Mouse (Mus musculus) liver, embryonic 15.5 days (tissue): ENCODE measurements at regions not wholly inside any gene's neighbourhood (a gene's known extent, or its start where the extent isn't known, plus 50 kb on each side); places are given as distances from the start of the nearest gene placed in this dataset.

Source experiments
- ATAC-seq: fragments of 200-750 bp; cut with Nextera tagmentation; 2 replicates; pipeline ENCODE4 v1.8.0; 2017; ENCODE audit warnings: moderate number of reproducible peaks, mild to moderate bottlenecking, moderate library complexity; ENCODE audit not compliant: insufficient read depth
- H3K27ac ChIP-seq: fragments of 300-500 bp; sonication (generic); replicated peaks from 2 replicates; pipeline ENCODE4 v1.5.1; 2015; ENCODE audit warnings: mild to moderate bottlenecking, inconsistent platforms
- H3K27me3 ChIP-seq: fragments of 300-500 bp; sonication (generic); 2 replicates; pipeline ENCODE4 v1.6.1; 2015; ENCODE audit warnings: mild to moderate bottlenecking, inconsistent platforms
- H3K36me3 ChIP-seq: fragments of 300-500 bp; sonication (generic); replicated peaks from 2 replicates; pipeline ENCODE4 v1.6.1; 2015; ENCODE audit warnings: moderate library complexity, mild to moderate bottlenecking, inconsistent platforms
- H3K4me1 ChIP-seq: fragments of 300-500 bp; sonication (generic); replicated peaks from 2 replicates; pipeline ENCODE4 v1.6.1; 2015; ENCODE audit warnings: inconsistent platforms
- H3K4me2 ChIP-seq: fragments of 300-500 bp; sonication (generic); 2 replicates; pipeline ENCODE4 v1.6.1; 2015; ENCODE audit warnings: moderate library complexity, mild to moderate bottlenecking, inconsistent platforms
- H3K4me3 ChIP-seq: fragments of 300-500 bp; sonication (generic); replicated peaks from 2 replicates; pipeline ENCODE4 v1.5.1; 2015; ENCODE audit warnings: mild to moderate bottlenecking, inconsistent platforms
- H3K9ac ChIP-seq: fragments of 300-500 bp; sonication (generic); 2 replicates; pipeline ENCODE4 v1.6.1; 2015; ENCODE audit warnings: moderate library complexity, mild to moderate bottlenecking, inconsistent platforms
- H3K9me3 ChIP-seq: fragments of 300-500 bp; sonication (generic); replicated peaks from 2 replicates; pipeline ENCODE4 v1.6.1; 2016; ENCODE audit warnings: inconsistent platforms
- WGBS: fragments of 180-500 bp; shearing (Covaris S2); methylation state at CpG from one replicate; pipeline ENCODE4 v1.1.7; 2015; ENCODE audit warnings: mixed read lengths; ENCODE audit not compliant: insufficient replicate concordance; 5-methylcytosine and 5-hydroxymethylcytosine counted together

GRCm38 (mm10) chr13:51899319-51900042, 53.0 kb downstream of the Gadd45g start:
- no peaks in the 10 kb centered on the region for H3K9me3 ChIP-seq
- no peak for ATAC-seq
- H3K27ac ChIP-seq: no peak overlapping the region
- H3K4me2 ChIP-seq: no peak overlapping the region
- H3K4me1 ChIP-seq: peaks cover 20% of the 10 kb centered on the region
- H3K27me3 ChIP-seq: no peaks in the 10 kb centered on the region
- H3K36me3 ChIP-seq: no peaks in the 10 kb centered on the region
- 56% methylated on average over 9 of the region's 9 CpGs for WGBS
- no peak overlapping the region for H3K4me3 ChIP-seq
- H3K9ac ChIP-seq: no peak overlapping the region

DNA sequence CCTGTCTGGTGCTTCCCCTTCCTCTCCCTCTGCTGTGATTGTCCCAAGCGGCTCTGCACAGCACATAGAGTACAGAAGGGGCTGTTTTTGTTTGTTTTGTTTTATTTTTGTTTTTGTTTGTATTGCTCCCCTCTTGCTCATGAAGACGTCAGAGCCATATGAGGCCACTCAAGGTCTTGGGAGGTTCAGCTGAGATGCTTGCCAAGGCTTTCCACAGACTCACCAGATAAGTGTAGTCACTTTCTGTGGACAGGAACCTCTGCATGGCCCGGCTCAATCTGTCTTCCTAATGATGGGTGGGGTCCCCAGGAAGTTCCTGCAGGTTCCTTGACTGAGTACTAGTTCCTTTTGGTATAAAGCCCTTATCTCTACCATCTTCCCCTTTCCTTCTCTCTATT, 53.6 kb downstream of the Gadd45g start:
- H3K27ac ChIP-seq: no peak overlapping the region
- no peaks in the 10 kb centered on the region for H3K36me3 ChIP-seq
- ATAC-seq: no peak
- H3K27me3 ChIP-seq: no peaks in the 10 kb centered on the region
- no peak overlapping the region for H3K9ac ChIP-seq
- no peak overlapping the region for H3K4me2 ChIP-seq
- no peak overlapping the region for H3K4me3 ChIP-seq
- 35% methylated on average over 3 of the region's 3 CpGs for WGBS
- peaks cover 20% of the 10 kb centered on the region for H3K4me1 ChIP-seq
- H3K9me3 ChIP-seq: no peaks in the 10 kb centered on the region

DNA sequence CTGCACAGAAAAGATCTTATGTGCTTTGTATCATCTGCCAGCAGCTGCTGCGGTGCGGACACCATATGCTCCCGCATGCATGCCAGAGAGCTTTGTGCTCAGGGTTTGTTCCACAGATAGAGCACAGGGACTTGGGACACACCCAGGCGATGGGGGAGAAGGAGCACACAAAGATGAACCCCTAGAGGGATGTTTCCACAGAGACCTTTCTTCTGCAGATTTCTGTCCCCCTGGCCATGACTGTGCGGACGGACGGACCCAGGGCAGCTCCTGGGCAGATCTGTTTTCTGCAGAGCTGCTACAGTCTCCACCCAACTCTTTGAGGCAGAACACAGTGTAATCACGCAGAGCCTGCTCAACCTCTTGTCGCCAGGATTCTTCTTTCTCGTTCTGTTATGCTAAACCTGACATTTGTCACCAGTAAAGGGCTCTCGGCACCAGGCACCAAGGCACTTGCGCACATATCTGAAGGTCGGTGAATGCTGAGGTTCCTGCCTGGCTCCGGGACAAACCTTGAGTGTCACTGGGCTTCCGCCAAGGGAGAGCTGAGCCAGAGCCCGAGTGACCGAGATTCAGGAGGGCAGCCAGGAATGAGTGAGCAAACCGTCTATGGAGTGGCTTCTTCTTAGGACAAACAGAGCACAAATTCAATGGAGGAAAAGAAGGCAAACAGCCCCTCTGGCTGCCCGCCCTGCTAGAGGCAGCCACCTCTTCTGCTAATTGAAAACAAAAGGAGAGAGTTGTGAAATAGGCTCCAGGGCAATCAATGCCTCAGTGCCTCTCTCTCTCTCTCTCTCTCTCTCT, 56.2 kb downstream of the Gadd45g start:
- ATAC-seq: peak; percentile 39; the same call in 1 of the 2 replicates
- WGBS: 43% methylated on average over 19 of the region's 19 CpGs
- no peak overlapping the region for H3K4me3 ChIP-seq
- H3K4me2 ChIP-seq: peak overlapping the region; percentile 47
- no peaks in the 10 kb centered on the region for H3K36me3 ChIP-seq
- 0 out of 2 replicates have a peak, but pooled peaks cover 8% of the 10 kb centered on the region for H3K27me3 ChIP-seq
- no peaks in the 10 kb centered on the region for H3K9me3 ChIP-seq
- H3K4me1 ChIP-seq: peaks cover 22% of the 10 kb centered on the region
- no peak overlapping the region for H3K9ac ChIP-seq
- peak overlapping the region; percentile 61 for H3K27ac ChIP-seq

GRCm38 (mm10) chr13:51903324-51903939, 57.0 kb downstream of the Gadd45g start:
- Histone ChIP-seq H3K4me2 (peak overlapping the region; percentile 47; the same call in 1 of the 2 replicates), H3K27me3 (0 out of 2 replicates have a peak, but pooled peaks cover 15% of the 10 kb centered on the region), H3K4me1 (peaks cover 21% of the 10 kb centered on the region), H3K36me3 (no peaks in the 10 kb centered on the region), H3K9ac (no peak overlapping the region), H3K27ac (no peak overlapping the region), H3K4me3 (no peak overlapping the region), H3K9me3 (no peaks in the 10 kb centered on the region)
- WGBS: 46% methylated on average over 11 of the region's 11 CpGs
- peak; percentile 53 for ATAC-seq

DNA sequence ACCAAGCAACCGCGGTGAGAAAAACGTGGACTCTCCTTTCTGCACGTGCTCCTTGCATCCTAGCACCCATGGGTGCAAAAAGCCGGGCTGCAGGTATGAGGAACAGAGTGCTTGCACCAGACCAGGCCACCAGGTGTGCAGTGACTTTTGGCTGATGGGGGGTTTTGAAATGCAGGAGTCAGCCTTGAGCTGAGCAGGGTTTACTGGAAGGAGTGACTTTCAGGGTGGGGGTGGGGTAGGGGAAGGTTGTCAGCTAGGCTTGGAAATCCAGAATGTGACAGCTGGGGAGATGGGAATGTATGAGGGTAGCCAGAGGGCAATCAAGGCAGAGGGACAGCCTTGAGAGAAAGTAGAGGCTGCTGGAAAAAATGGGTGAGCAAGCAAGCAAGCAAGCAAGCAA, 58.8 kb downstream of the Gadd45g start:
- no peaks in the 10 kb centered on the region for H3K9me3 ChIP-seq
- H3K9ac ChIP-seq: no peak overlapping the region
- no peak overlapping the region for H3K4me3 ChIP-seq
- no peak overlapping the region for H3K4me2 ChIP-seq
- H3K4me1 ChIP-seq: peaks cover 19% of the 10 kb centered on the region
- 0 out of 2 replicates have a peak, but pooled peaks cover 15% of the 10 kb centered on the region for H3K27me3 ChIP-seq
- no peaks in the 10 kb centered on the region for H3K36me3 ChIP-seq
- 73% methylated on average over 5 of the region's 5 CpGs for WGBS
- H3K27ac ChIP-seq: no peak overlapping the region
- ATAC-seq: no peak

DNA sequence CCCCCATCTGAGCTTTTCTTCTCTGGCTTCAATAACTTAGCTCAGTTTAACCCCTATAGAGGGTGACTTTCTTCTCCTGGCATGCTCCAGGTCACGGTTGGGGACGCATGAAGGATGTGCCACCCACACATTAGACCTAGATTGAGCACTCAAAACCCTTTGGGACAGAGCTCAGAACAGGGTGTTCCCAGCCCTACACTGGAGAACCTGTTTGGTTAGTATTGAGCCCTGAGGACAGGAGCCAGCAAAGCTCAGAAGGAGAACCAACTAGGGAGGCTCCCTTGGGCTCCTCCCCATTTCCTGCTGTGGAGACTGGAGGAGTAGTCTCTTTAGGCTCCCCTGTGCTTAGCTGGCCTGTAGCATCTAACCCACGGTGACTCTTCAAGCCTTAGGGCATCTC, 59.6 kb downstream of the Gadd45g start:
- whole genome bisulfite sequencing: 64% methylated on average over 3 of the region's 3 CpGs
- no peak overlapping the region for H3K9ac ChIP-seq
- H3K4me1 ChIP-seq: peaks cover 19% of the 10 kb centered on the region
- ATAC-seq: no peak
- H3K4me2 ChIP-seq: no peak overlapping the region
- no peak overlapping the region for H3K4me3 ChIP-seq
- no peaks in the 10 kb centered on the region for H3K36me3 ChIP-seq
- no peaks in the 10 kb centered on the region for H3K9me3 ChIP-seq
- H3K27ac ChIP-seq: no peak overlapping the region
- H3K27me3 ChIP-seq: 0 out of 2 replicates have a peak, but pooled peaks cover 15% of the 10 kb centered on the region

GRCm38 (mm10) chr13:51908514-51908913, 62.0 kb downstream of the Gadd45g start:
- Histone ChIP-seq H3K4me3 (no peak overlapping the region), H3K9me3 (no peaks in the 10 kb centered on the region), H3K4me1 (peaks cover 15% of the 10 kb centered on the region), H3K27me3 (peaks cover 22% of the 10 kb centered on the region; the same call in 1 of the 2 replicates), H3K4me2 (no peak overlapping the region), H3K36me3 (no peaks in the 10 kb centered on the region), H3K27ac (no peak overlapping the region), H3K9ac (no peak overlapping the region)
- ATAC-seq: no peak
- WGBS: 36% methylated on average over 7 of the region's 7 CpGs

- H3K27me3 ChIP-seq: peaks cover 29% of the 10 kb centered on the region
Observed at GRCm38 (mm10) chr13:51911296-51911998, 65.0 kb downstream of the Gadd45g start.

DNA sequence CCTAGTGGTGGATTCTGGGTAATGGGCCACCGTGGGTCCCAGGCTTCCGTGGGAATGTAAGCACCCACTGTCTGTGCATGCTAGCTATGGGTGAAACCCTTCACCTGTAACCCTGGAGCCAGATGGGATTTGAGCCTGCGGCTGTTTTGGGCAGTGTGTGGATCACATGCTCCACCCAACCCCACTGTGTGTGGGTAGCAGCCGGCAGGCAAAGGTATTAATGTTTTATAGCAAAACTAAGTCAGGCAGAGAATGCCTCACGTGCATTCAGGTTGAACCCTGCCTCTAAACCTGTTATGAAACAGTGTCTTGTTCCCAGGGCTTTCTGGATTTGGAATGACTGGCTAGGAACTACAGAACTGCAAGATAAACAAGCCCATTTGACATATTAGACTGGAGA, 66.0 kb downstream of the Gadd45g start:
- 66% methylated on average over 5 of the region's 5 CpGs for WGBS
- Histone ChIP-seq H3K4me3 (no peak overlapping the region), H3K9ac (no peak overlapping the region), H3K9me3 (no peaks in the 10 kb centered on the region), H3K36me3 (no peaks in the 10 kb centered on the region), H3K4me1 (peaks cover 12% of the 10 kb centered on the region; the same call in 1 of the 2 replicates), H3K4me2 (no peak overlapping the region), H3K27ac (0 out of 2 replicates have a peak overlapping the region, but pooled peaks have one; percentile 39), H3K27me3 (peaks cover 32% of the 10 kb centered on the region)
- no peak for ATAC-seq

More at GRCm38 (mm10) chr13:51911296-51911998, 65.0 kb downstream of the Gadd45g start:
- Histone ChIP-seq H3K4me2 (peak overlapping the region; percentile 28), H3K27ac (peak overlapping the region; percentile 59), H3K4me3 (no peak overlapping the region), H3K4me1 (peaks cover 12% of the 10 kb centered on the region; the same call in 1 of the 2 replicates), H3K36me3 (no peaks in the 10 kb centered on the region), H3K9me3 (no peaks in the 10 kb centered on the region), H3K9ac (no peak overlapping the region)
- peak; percentile 73 for ATAC-seq
- WGBS: 36% methylated on average over 17 of the region's 17 CpGs

- ATAC-seq: no peak
Observed at GRCm38 (mm10) chr13:51912994-51913393, 66.5 kb downstream of the Gadd45g start.

More at GRCm38 (mm10) chr13:51912994-51913393, 66.5 kb downstream of the Gadd45g start:
- WGBS: 69% methylated on average over 3 of the region's 3 CpGs
- Histone ChIP-seq H3K9ac (no peak overlapping the region), H3K27me3 (peaks cover 32% of the 10 kb centered on the region), H3K4me3 (no peak overlapping the region), H3K4me1 (peaks cover 8% of the 10 kb centered on the region; the same call in 1 of the 2 replicates), H3K4me2 (no peak overlapping the region), H3K36me3 (no peaks in the 10 kb centered on the region), H3K9me3 (no peaks in the 10 kb centered on the region), H3K27ac (no peak overlapping the region)
